ENCODE assay signal across 8 mouse cellular contexts in genomic region chr11:84067720-84068190, GRCm38 (mm10). TPM values are rescaled to one million over a fixed set of nuclear protein-coding genes. Genes with fewer than 3 reads are reported as not detected.
DNase-seq lines count a peak whose midpoint lies in the region; ATAC-seq and TF ChIP-seq lines count a peak whose summit lies in the region.

No protein-coding gene starts in this region.

- peaks cover 4% of the 10 kb centered on the region for H3K4me1 ChIP-seq in thymus, adult 2 months (replicated peaks; ENCODE audit: control insufficient read depth, insufficient read depth, low read length)
- peaks cover 29% of the 10 kb centered on the region for H3K4me1 ChIP-seq in hindbrain, embryonic 13.5 days (replicated peaks)

- peak overlapping the region; percentile 44 for H3K4me3 ChIP-seq in thymus, adult 2 months (ENCODE audit: control insufficient read depth, insufficient read depth, low read length)
- H3K4me3 ChIP-seq in hindbrain, embryonic 13.5 days, result peak overlapping the region; percentile 64

- peak overlapping the region; percentile 86 for H3K4me2 ChIP-seq in hindbrain, embryonic 13.5 days

- peaks cover 11% of the 10 kb centered on the region; the same call in 1 of the 2 replicates for H3K27me3 ChIP-seq in thymus, adult 2 months (ENCODE audit: control insufficient read depth, insufficient read depth, low read length)
- H3K27me3 ChIP-seq in hindbrain, embryonic 13.5 days, result peaks cover 52% of the 10 kb centered on the region

- DNase-seq in cerebellum, adult 8-10 months, result peak; percentile 59
- DNase-seq in cerebellum, adult 11 months, result no peak
- DNase-seq in thymus, adult 2 months, result no peak
- DNase-seq in thymus, postnatal 25 days, result no peak
- DNase-seq in lung, postnatal 36 days, result peak; percentile 56
- DNase-seq in spleen, postnatal 36 days (ENCODE audit: low spot score in 2 of 2), result no peak
- no peak for DNase-seq in right cerebral cortex, postnatal 14 days

- TF ChIP-seq POLR2A in thymus, adult 2 months (IDR thresholded peaks at IDR 0.05; ENCODE audit: control insufficient read depth, extremely low read depth, insufficient read depth, low read length, poor library complexity), result no peak

- 0 out of 2 replicates have a peak, but pooled peaks have one; percentile 57 for ATAC-seq in hindbrain, embryonic 13.5 days (ENCODE audit: low FRiP score)

- 6% methylated on average over 21 of the region's 21 CpGs for WGBS in thymus, adult 2 months
- 1% methylated on average over 21 of the region's 21 CpGs for WGBS in hindbrain, embryonic 13.5 days

- peak overlapping the region; percentile 75 for H3K9ac ChIP-seq in hindbrain, embryonic 13.5 days

- no peaks in the 10 kb centered on the region for H3K36me3 ChIP-seq in thymus, adult 2 months (ENCODE audit: control insufficient read depth, insufficient read depth, low read length)
- H3K36me3 ChIP-seq in hindbrain, embryonic 13.5 days, result no peaks in the 10 kb centered on the region

- no peaks in the 10 kb centered on the region for H3K9me3 ChIP-seq in hindbrain, embryonic 13.5 days

- no peak overlapping the region for H3K27ac ChIP-seq in thymus, adult 2 months (ENCODE audit: control insufficient read depth, insufficient read depth, low read length)
- H3K27ac ChIP-seq in hindbrain, embryonic 13.5 days, result peak overlapping the region; percentile 40; the same call in 1 of the 2 replicates

- TF ChIP-seq CTCF in thymus, adult 2 months (IDR thresholded peaks at IDR 0.05; ENCODE audit: borderline replicate concordance, control insufficient read depth, extremely low read depth, insufficient read depth, low read length, poor library complexity), result no peak

RNA-seq across cellular contexts. Expression of gene Dusp14, which starts 1.3 kb away (rescaled TPM):
- 8.3 and 12.4 TPM in 2 replicates for polyA plus RNA-seq in thymus, adult 2 months (2012; rRNA removed)
- polyA plus RNA-seq in hindbrain, embryonic 13.5 days (2015; fragmentation: Nextera tagmentation; extraction: Ambion mirVana), result 10.0 and 13.0 TPM in 2 replicates

Comparison
In these comparisons a context has a peak if more than half of its experiments do, and no peak if none do; other contexts are left out.
1. DNase-seq: peak in cerebellum, adult 8-10 months (single experiment) and lung, postnatal 36 days (single experiment); none in cerebellum, adult 11 months (single experiment), thymus, adult 2 months (single experiment), thymus, postnatal 25 days (single experiment), spleen, postnatal 36 days (0 of 2) and right cerebral cortex, postnatal 14 days (single experiment).